16 mouse cellular contexts compared by ENCODE assay signal in the genomic region with DNA sequence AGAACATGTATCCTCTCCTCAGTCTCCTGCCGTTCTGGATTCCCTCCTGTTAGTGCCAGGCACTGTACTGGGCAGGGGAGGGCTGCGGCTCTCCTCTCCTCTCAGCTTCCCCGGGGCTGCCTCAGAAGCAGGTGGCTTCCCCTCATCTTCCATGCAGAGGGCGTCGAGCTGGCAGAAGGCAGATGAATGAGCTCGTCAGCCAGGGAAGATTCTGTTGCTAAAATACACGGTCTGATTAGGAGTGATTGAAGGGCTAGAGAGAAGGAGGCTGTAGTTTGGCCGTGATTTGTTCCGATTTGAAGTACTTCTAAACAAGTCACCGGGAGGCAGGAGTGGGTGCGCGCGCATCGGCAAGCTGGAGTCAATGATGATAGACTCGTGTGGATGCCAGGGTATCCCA.
DNase-seq lines count a peak whose midpoint lies in the region; ATAC-seq lines count a peak whose summit lies in the region.
"Had no signal": no experiment of that assay in that cellular context is flagged by ENCODE, and none has a peak within 500 bp of the region (broad histone marks: within the 10 kb centered on the region; RNA-seq: fewer than 3 reads in every experiment).

No protein-coding gene starts in this region.

- no peaks in the 10 kb centered on the region for H3K27me3 ChIP-seq in hindbrain, embryonic 14.5 days (ENCODE audit: control insufficient read depth, insufficient read depth, low read length)
- no peaks in the 10 kb centered on the region for H3K27me3 ChIP-seq in midbrain, embryonic 15.5 days (replicated peaks)
- H3K27me3 ChIP-seq: liver, embryonic 15.5 days had no signal

- 42% methylated on average over 15 of the region's 15 CpGs for WGBS in hindbrain, embryonic 14.5 days
- 43% methylated on average over 15 of the region's 15 CpGs for WGBS in midbrain, embryonic 15.5 days

- H3K4me1 ChIP-seq in hindbrain, embryonic 14.5 days (replicated peaks; ENCODE audit: control insufficient read depth, insufficient read depth, low read length), result peaks cover 24% of the 10 kb centered on the region
- H3K4me1 ChIP-seq in midbrain, embryonic 15.5 days, result peaks cover 26% of the 10 kb centered on the region; the same call in 1 of the 2 replicates
- H3K4me1 ChIP-seq: heart, embryonic 13.5 days; liver, embryonic 15.5 days had no signal

- no peak overlapping the region for H3K4me3 ChIP-seq in hindbrain, embryonic 14.5 days (replicated peaks; ENCODE audit: low read length)
- no peak overlapping the region for H3K4me3 ChIP-seq in midbrain, embryonic 15.5 days
- H3K4me3 ChIP-seq: heart, embryonic 13.5 days; layer of hippocampus, adult 2 months; liver, embryonic 15.5 days had no signal

- intact Hi-C loops in gastrocnemius, postnatal 14 days (cut with DNase I; ENCODE audit: low total_unique reads), result no loop called here

- no peak overlapping the region for H3K9ac ChIP-seq in hindbrain, embryonic 14.5 days
- no peak overlapping the region for H3K9ac ChIP-seq in midbrain, embryonic 15.5 days
- H3K9ac ChIP-seq: heart, embryonic 13.5 days; liver, embryonic 15.5 days had no signal

- no peaks in the 10 kb centered on the region for H3K36me3 ChIP-seq in hindbrain, embryonic 14.5 days (replicated peaks; ENCODE audit: control insufficient read depth, insufficient read depth)
- no peaks in the 10 kb centered on the region for H3K36me3 ChIP-seq in midbrain, embryonic 15.5 days (replicated peaks)
- H3K36me3 ChIP-seq: heart, embryonic 13.5 days; liver, embryonic 15.5 days had no signal

- no peak overlapping the region for H3K4me2 ChIP-seq in hindbrain, embryonic 14.5 days (replicated peaks)
- H3K4me2 ChIP-seq in midbrain, embryonic 15.5 days, result no peak overlapping the region
- H3K4me2 ChIP-seq: heart, embryonic 13.5 days; liver, embryonic 15.5 days had no signal

- H3K27ac ChIP-seq in hindbrain, embryonic 14.5 days, result no peak overlapping the region
- H3K27ac ChIP-seq in midbrain, embryonic 15.5 days, result peak overlapping the region; percentile 16; the same call in 1 of the 2 replicates
- H3K27ac ChIP-seq: heart, embryonic 13.5 days; layer of hippocampus, adult 2 months; liver, embryonic 15.5 days had no signal

- H3K9me3 ChIP-seq in hindbrain, embryonic 14.5 days (ENCODE audit: control insufficient read depth, low read length), result no peaks in the 10 kb centered on the region
- no peaks in the 10 kb centered on the region for H3K9me3 ChIP-seq in midbrain, embryonic 15.5 days
- H3K9me3 ChIP-seq: heart, embryonic 13.5 days; liver, embryonic 15.5 days had no signal

- DNase-seq in frontal cortex, postnatal 14 days (ENCODE audit: low spot score in 2 of 2), result no peak
- DNase-seq in brain, adult 2 months (ENCODE audit: low read depth, low spot score), result peak; percentile 68
- no peak for DNase-seq in hindbrain, embryonic 14.5 days (ENCODE audit: low spot score)
- no peak for DNase-seq in adrenal gland, postnatal 4 days (ENCODE audit: low spot score in 2 of 2)
- DNase-seq in gastrocnemius, postnatal 14 days, result no peak
- no peak for DNase-seq in spleen, postnatal 36 days (ENCODE audit: low spot score in 2 of 2)
- DNase-seq: cerebellum, postnatal 14 days; gastrocnemius, postnatal 25 days; lung, postnatal 14 days; spleen, adult 18-20 months had no signal

- peak; percentile 91 for ATAC-seq in frontal cortex, adult (ENCODE audit: low TSS enrichment)
- ATAC-seq in hindbrain, embryonic 14.5 days (ENCODE audit: low FRiP score), result 0 out of 2 replicates have a peak, but pooled peaks have one; percentile 39
- ATAC-seq in midbrain, embryonic 15.5 days (replicated peaks), result peak; percentile 44; the same call in 1 of the 2 replicates
- ATAC-seq: Patski had no signal

Comparison
In these comparisons a context has a peak if more than half of its experiments do, and no peak if none do; other contexts are left out.
1. ATAC-seq: peak in every context shown above with its lines; median percentile 91 in frontal cortex, adult; 44 in midbrain, embryonic 15.5 days; 39 in hindbrain, embryonic 14.5 days.